Mouse (Mus musculus): ENCODE results near the gene Rnf38.

Rnf38 gene

GRCm38 (mm10) chr4:44233713-44234003 lies at the start of gene Rnf38:
Gene Rnf38 (minus strand): TSS chr4:44233789.
- in situ Hi-C loops (cut with MboI, MseI), result no loop called here

GRCm38 (mm10) chr4:44281597-44282265 lies 48.1 kb upstream of the Rnf38 start:
- in situ Hi-C loops (cut with MboI, MseI), result loop anchor here in 1 of 2 experiments (10.0 kb wide), 1 partner anchor 107 kb away; no protein-coding TSS in a partner anchor

- in situ Hi-C loops (cut with MboI, MseI), result no loop called here
These were observed 37.5 kb upstream of the Rnf38 start for GRCm38 (mm10) chr4:44271134-44271533.

GRCm38 (mm10) chr4:44269376-44269817 lies 35.8 kb upstream of the Rnf38 start:
- in situ Hi-C loops (cut with MboI, MseI), result no loop called here

- in situ Hi-C loops (cut with MboI, MseI), result no loop called here
These were observed 33.8 kb upstream of the Rnf38 start for GRCm38 (mm10) chr4:44267437-44267836.

- in situ Hi-C loops (cut with MboI, MseI), result no loop called here
These were observed 31.9 kb upstream of the Rnf38 start for GRCm38 (mm10) chr4:44265500-44265899.

GRCm38 (mm10) chr4:44260244-44260643 lies 26.7 kb upstream of the Rnf38 start:
- in situ Hi-C loops (cut with MboI, MseI), result no loop called here

- in situ Hi-C loops (cut with MboI, MseI), result no loop called here
These were observed 25.5 kb upstream of the Rnf38 start for GRCm38 (mm10) chr4:44259126-44259525.

- in situ Hi-C loops (cut with MboI, MseI), result no loop called here
These were observed 21.0 kb upstream of the Rnf38 start for GRCm38 (mm10) chr4:44254579-44254978.

GRCm38 (mm10) chr4:44253191-44253590 lies 19.6 kb upstream of the Rnf38 start:
- in situ Hi-C loops (cut with MboI, MseI), result no loop called here

GRCm38 (mm10) chr4:44251966-44252916 lies 18.7 kb upstream of the Rnf38 start:
- in situ Hi-C loops (cut with MboI, MseI), result no loop called here

- in situ Hi-C loops (cut with MboI, MseI), result no loop called here
These were observed 17.9 kb upstream of the Rnf38 start for GRCm38 (mm10) chr4:44251521-44251920.

GRCm38 (mm10) chr4:44249705-44250104 lies 16.1 kb upstream of the Rnf38 start:
- in situ Hi-C loops (cut with MboI, MseI), result no loop called here

GRCm38 (mm10) chr4:44247051-44247939 lies 13.7 kb upstream of the Rnf38 start:
- in situ Hi-C loops (cut with MboI, MseI), result no loop called here

GRCm38 (mm10) chr4:44246285-44246684 lies 12.7 kb upstream of the Rnf38 start:
- in situ Hi-C loops (cut with MboI, MseI), result no loop called here

- in situ Hi-C loops (cut with MboI, MseI), result loop anchor here in 1 of 2 experiments (5.0 kb wide), 2 partner anchors 46 to 64 kb away; no protein-coding TSS in a partner anchor
These were observed 8.0 kb upstream of the Rnf38 start for GRCm38 (mm10) chr4:44241638-44242037.

- in situ Hi-C loops (cut with MboI, MseI), result loop anchor here in 1 of 2 experiments (5.0 kb wide), 1 partner anchor 69 kb away; no protein-coding TSS in a partner anchor
These were observed 2.4 kb upstream of the Rnf38 start for GRCm38 (mm10) chr4:44235946-44236345.

GRCm38 (mm10) chr4:44234004-44234866 lies 646 bp upstream of the Rnf38 start:
- in situ Hi-C loops (cut with MboI, MseI), result no loop called here

- in situ Hi-C loops (cut with MboI, MseI), result no loop called here
These were observed 547 bp downstream of the Rnf38 start for GRCm38 (mm10) chr4:44232771-44233712.
